Mouse (Mus musculus) CH12.LX (cell line): ENCODE results near the gene Endog. TPM values are rescaled to one million over a fixed set of nuclear protein-coding genes. Genes with fewer than 3 reads are reported as not detected.
"Not testable (repeated sequence)": the region's sequence is repeated elsewhere in the genome, so short reads cannot be mapped to it uniquely, and the experiment has no call there.

Experiments used
- DNase-seq: peaks from one replicate; pipeline ENCODE4 v3.0.0-alpha.2; 2013; ENCODE audit errors: extremely low read depth
- H3K27ac ChIP-seq: 2 replicates; pipeline ENCODE4 v1.5.1; 2012; ENCODE audit warnings: low read depth, mild to moderate bottlenecking, control low read depth, moderate library complexity; ENCODE audit not compliant: insufficient read depth
- H3K27me3 ChIP-seq: replicated peaks from 2 replicates; pipeline ENCODE3; 2012; ENCODE audit warnings: inconsistent platforms
- H3K36me3 ChIP-seq, 2 experiments: replicated peaks in 1 of 2; 2 replicates each; pipeline versions ENCODE3 to v1.6.1; 2012; ENCODE audit warnings: inconsistent platforms in 1 of 2, low read length in 1 of 2, mild to moderate bottlenecking in 1 of 2, mixed read lengths in 1 of 2, moderate library complexity in 1 of 2; ENCODE audit not compliant: control insufficient read depth in 1 of 2, insufficient read depth in 1 of 2
- H3K4me1 ChIP-seq, 2 experiments: 2 replicates each; pipeline ENCODE4 v1.6.1; 2012; ENCODE audit warnings: inconsistent platforms in 1 of 2, moderate library complexity in 1 of 2; ENCODE audit not compliant: insufficient read depth in 2 of 2, control insufficient read depth in 1 of 2
- H3K4me2 ChIP-seq: 2 replicates; pipeline ENCODE4 v1.6.1; 2012; ENCODE audit warnings: low read depth, mild to moderate bottlenecking, control low read depth; ENCODE audit not compliant: poor library complexity, insufficient read depth, severe bottlenecking
- H3K4me3 ChIP-seq, 3 experiments: fragments of 150-350 bp in 1 of 3; sonication (generic) in 1 of 3; replicated peaks in 1 of 3; 2 replicates each; pipeline versions ENCODE3 to v1.5.1; 2011 to 2012; ENCODE audit warnings: low read depth in 2 of 3, low read length in 2 of 3, mild to moderate bottlenecking in 2 of 3, moderate library complexity in 2 of 3, control low read depth in 1 of 3, improper control_type of control experiment in 1 of 3, inconsistent platforms in 1 of 3, mixed read lengths in 1 of 3; ENCODE audit not compliant: poor library complexity in 1 of 3
- H3K79me2 ChIP-seq: replicated peaks from 2 replicates; pipeline ENCODE4 v1.6.1; 2012; ENCODE audit warnings: mild to moderate bottlenecking, moderate library complexity; ENCODE audit not compliant: control insufficient read depth, poor library complexity, insufficient read depth, severe bottlenecking; ENCODE audit errors: extremely low read depth
- H3K9ac ChIP-seq: 2 replicates; pipeline ENCODE4 v1.6.1; 2012; ENCODE audit warnings: low read depth, mild to moderate bottlenecking, control low read depth, moderate library complexity; ENCODE audit not compliant: insufficient read depth
- H3K9me3 ChIP-seq: replicated peaks from 2 replicates; pipeline ENCODE3; 2012; ENCODE audit warnings: low read length, inconsistent platforms, mixed read lengths
- BHLHE40 ChIP-seq: IDR thresholded peaks from 2 replicates; pipeline ENCODE4 v1.6.1; 2011; ENCODE audit warnings: mild to moderate bottlenecking, low read depth, low read length, improper control_type of control experiment
- CHD2 ChIP-seq: IDR thresholded peaks from 2 replicates; pipeline ENCODE4 v1.6.1; 2011; ENCODE audit warnings: low read length, improper control_type of control experiment
- CTCF ChIP-seq, 2 experiments: IDR thresholded peaks in 1 of 2; conservative IDR thresholded peaks in 1 of 2; 2 replicates each; pipeline ENCODE4 v1.5.1; 2011 to 2012; ENCODE audit warnings: low read depth in 2 of 2, low read length in 2 of 2, improper control_type of control experiment in 1 of 2, inconsistent platforms in 1 of 2, mild to moderate bottlenecking in 1 of 2, moderate library complexity in 1 of 2
- E2F4 ChIP-seq: IDR thresholded peaks from 2 replicates; pipeline ENCODE4 v1.6.1; 2011; ENCODE audit warnings: low read depth, low read length, improper control_type of control experiment; ENCODE audit not compliant: insufficient replicate concordance
- EP300 ChIP-seq: IDR thresholded peaks from 2 replicates; pipeline ENCODE4 v1.6.1; 2011; ENCODE audit warnings: low read length, improper control_type of control experiment
- IRF4 ChIP-seq: IDR thresholded peaks from 2 replicates; pipeline ENCODE4 v1.6.1; 2014; ENCODE audit warnings: low read depth, mild to moderate bottlenecking, inconsistent platforms, low read length, improper control_type of control experiment
- MAFK ChIP-seq: IDR thresholded peaks from 2 replicates; pipeline ENCODE4 v1.6.1; 2011; ENCODE audit warnings: low read length, improper control_type of control experiment; ENCODE audit not compliant: insufficient replicate concordance
- PAX5 ChIP-seq: IDR thresholded peaks from 2 replicates; pipeline ENCODE4 v1.6.1; 2012; ENCODE audit warnings: low read length, inconsistent platforms, mixed read lengths
- POLR2A ChIP-seq: IDR thresholded peaks from 2 replicates; pipeline ENCODE4 v1.6.1; 2011; ENCODE audit warnings: low read depth, mild to moderate bottlenecking, improper control_type of control experiment, low read length
- POLR2AphosphoS2 ChIP-seq: IDR thresholded peaks from 2 replicates; pipeline ENCODE4 v1.6.1; 2011; ENCODE audit warnings: low read depth, low read length, improper control_type of control experiment
- RAD21 ChIP-seq: IDR thresholded peaks from 2 replicates; pipeline ENCODE4 v1.6.1; 2011; ENCODE audit warnings: low read depth, mild to moderate bottlenecking, low read length, improper control_type of control experiment, moderate library complexity
- RCOR1 ChIP-seq: conservative IDR thresholded peaks from 2 replicates; pipeline ENCODE4 v1.6.1; 2012; ENCODE audit warnings: low read depth, mild to moderate bottlenecking, inconsistent platforms, low read length, improper control_type of control experiment
- SMC3 ChIP-seq: IDR thresholded peaks from 2 replicates; pipeline ENCODE4 v1.6.1; 2011; ENCODE audit warnings: low read depth, low read length, improper control_type of control experiment
- TCF12 ChIP-seq: IDR thresholded peaks from 2 replicates; pipeline ENCODE4 v1.6.1; 2014; ENCODE audit warnings: low read depth, mild to moderate bottlenecking, inconsistent platforms, low read length, improper control_type of control experiment
- USF1 ChIP-seq: IDR thresholded peaks from 2 replicates; pipeline ENCODE4 v1.6.1; 2014; ENCODE audit warnings: low read depth, mild to moderate bottlenecking, inconsistent platforms, low read length, improper control_type of control experiment
- USF2 ChIP-seq: conservative IDR thresholded peaks from 2 replicates; pipeline ENCODE4 v1.6.1; 2011; ENCODE audit warnings: low read depth, low read length, improper control_type of control experiment
- ZC3H11A ChIP-seq: IDR thresholded peaks from 2 replicates; pipeline ENCODE4 v1.6.1; 2012; ENCODE audit warnings: low read depth, mild to moderate bottlenecking, inconsistent platforms, low read length, improper control_type of control experiment
- ZKSCAN1 ChIP-seq: IDR thresholded peaks from 2 replicates; pipeline ENCODE4 v1.6.1; 2012; ENCODE audit warnings: low read depth, inconsistent platforms, low read length, improper control_type of control experiment, borderline replicate concordance
- ZNF384 ChIP-seq: IDR thresholded peaks from 2 replicates; pipeline ENCODE4 v1.6.1; 2012; ENCODE audit warnings: low read depth, low read length, improper control_type of control experiment, inconsistent platforms
- dilution Hi-C: fragments of 300-500 bp; cut with MboI; formaldehyde crosslinking; loops from 2 replicates; pipeline ENCODE4 v1.14.3; 2020; ENCODE audit warnings: low sequenced_read_pairs; ENCODE audit not compliant: extremely low pct_unique_long_range_greater_than_20kb, extremely low pct_ligation_motif_present
- in situ Hi-C: fragments of 300-500 bp; cut with MboI; formaldehyde crosslinking; loops from 3 replicates; pipeline ENCODE4 v1.14.3; 2019; ENCODE audit warnings: low sequenced_read_pairs, low pct_ligation_motif_present, low pct_unique_long_range_greater_than_20kb, mixed read lengths
- polyA plus RNA-seq: library from polyadenylated mRNA; unstranded; fragments of >175 nt; gene quantifications from 2 replicates; pipeline ENCODE4 v1.2.1, GENCODE M21; 2012; ENCODE audit warnings: low read depth; ENCODE audit not compliant: insufficient read length
- total RNA-seq, 2 experiments: library from RNA; depleted of rRNA; stranded (reverse); fragments of 300-350 nt in 1 of 2; fragments of >200 nt in 1 of 2; gene quantifications; 2 replicates each; pipeline ENCODE4 v1.2.3; 2012 to 2014

The Endog gene
- total and polyA plus RNA-seq, 3 experiments, result 9.2 TPM; not detected in 2

DNA sequence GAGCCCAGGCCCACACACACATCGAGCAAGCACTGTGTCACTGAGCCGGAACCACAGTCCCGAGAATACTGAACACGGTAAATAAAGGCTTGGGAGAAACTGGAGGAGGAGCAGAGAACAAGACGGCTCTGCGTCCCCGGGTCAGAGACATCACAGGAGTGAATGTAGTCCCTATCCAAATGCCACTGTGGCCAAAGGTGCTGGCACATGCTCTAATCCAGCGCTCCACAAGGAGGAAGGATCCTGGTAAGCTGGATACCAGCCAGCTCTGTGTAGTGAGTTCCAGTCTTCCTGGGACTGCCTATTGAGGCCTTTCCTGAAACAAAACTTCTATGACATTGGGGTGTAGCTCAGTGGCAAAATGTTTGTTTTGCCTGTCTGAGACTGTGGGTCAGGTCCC, 18.7 kb upstream of the Endog start:
- peaks cover 29 to 50% of the 10 kb centered on the region in 2 experiments for H3K36me3 ChIP-seq
- no peak overlapping the region for H3K4me2 ChIP-seq
- no peaks in the 10 kb centered on the region for H3K9me3 ChIP-seq
- H3K27ac ChIP-seq, result no peak overlapping the region
- no peak overlapping the region for H3K9ac ChIP-seq
- no peaks in the 10 kb centered on the region for H3K27me3 ChIP-seq
- no peaks in the 10 kb centered on the region for H3K4me1 ChIP-seq
- H3K79me2 ChIP-seq, result no peaks in the 10 kb centered on the region
- TF ChIP-seq ZKSCAN1 (no peak), POLR2AphosphoS2 (no peak), POLR2A (no peak), EP300 (no peak), ZNF384 (no peak), USF1 (no peak), CTCF (conservative IDR thresholded peaks at IDR 0.05 in 1 of 2, IDR thresholded peaks at IDR 0.05 in 1 of 2; ENCODE audit: low read depth in 2 of 2, low read length in 2 of 2) (no peak), CHD2 (no peak), TCF12 (no peak), RCOR1 (no peak), BHLHE40 (no peak), USF2 (no peak), MAFK (no peak)
- TF ChIP-seq, all 38 proteins: peak for 0
- in situ Hi-C loops, result no loop called here
- DNase-seq, result no peak
- H3K4me3 ChIP-seq, result no peak overlapping the region
- dilution Hi-C loops, result no loop called here

DNA sequence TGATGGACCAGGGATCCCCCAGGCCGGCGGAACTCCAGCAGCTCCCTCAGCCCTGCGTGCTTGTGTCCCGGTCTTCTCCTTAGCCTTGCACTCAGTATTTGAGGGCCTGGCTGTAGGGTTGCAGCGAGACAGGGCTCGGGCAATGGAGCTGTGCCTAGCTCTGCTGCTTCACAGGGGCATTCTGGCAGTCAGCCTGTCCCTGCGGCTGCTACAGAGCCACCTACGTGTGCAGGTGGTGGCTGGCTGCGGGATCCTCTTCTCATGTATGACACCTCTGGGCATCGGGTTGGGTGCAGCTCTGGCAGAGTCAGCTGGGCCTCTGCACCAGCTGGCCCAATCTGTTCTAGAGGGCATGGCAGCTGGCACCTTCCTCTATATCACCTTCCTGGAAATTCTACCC, 11.4 kb upstream of the Endog start:
- H3K4me2 ChIP-seq, H3K9me3 ChIP-seq, H3K4me1 ChIP-seq, H3K36me3 ChIP-seq, H3K27me3 ChIP-seq, H3K27ac ChIP-seq, H3K79me2 ChIP-seq, dilution Hi-C loops, DNase-seq, H3K4me3 ChIP-seq, H3K9ac ChIP-seq: not testable (repeated sequence)
- in situ Hi-C loops, result loop anchor here (10.0 kb wide), 1 partner anchor 115 kb away; the partner anchor contains the start of gene Wdr34

GRCm38 (mm10) chr2:30161809-30162208, 9.5 kb upstream of the Endog start:
- no peak overlapping the region for H3K4me3 ChIP-seq
- dilution Hi-C loops (no loop called here), in situ Hi-C loops (loop anchor here (10.0 kb wide), 1 partner anchor 117 kb away; the partner anchor contains the start of gene Wdr34)
- DNase-seq, result peak; percentile 59
- no peak for TF ChIP-seq RCOR1
- peak; percentile 88 for TF ChIP-seq RAD21
- TF ChIP-seq IRF4, result no peak
- no peak for TF ChIP-seq EP300
- TF ChIP-seq CTCF (conservative IDR thresholded peaks at IDR 0.05 in 1 of 2, IDR thresholded peaks at IDR 0.05 in 1 of 2; ENCODE audit: low read depth in 2 of 2, low read length in 2 of 2), result peak; percentile 41 to 94
- TF ChIP-seq PAX5, result no peak
- TF ChIP-seq BHLHE40, result no peak
- TF ChIP-seq SMC3, result peak; percentile 91
- no peak for TF ChIP-seq ZNF384
- no peak for TF ChIP-seq E2F4
- peak; percentile 74 for TF ChIP-seq ZC3H11A
- TF ChIP-seq USF1, result no peak
- no peak for TF ChIP-seq POLR2AphosphoS2
- no peaks in the 10 kb centered on the region for H3K79me2 ChIP-seq
- H3K4me1 ChIP-seq, result no peaks in the 10 kb centered on the region
- H3K4me2 ChIP-seq, result no peak overlapping the region
- no peaks in the 10 kb centered on the region for H3K27me3 ChIP-seq
- no peaks in the 10 kb centered on the region for H3K36me3 ChIP-seq
- no peak overlapping the region for H3K27ac ChIP-seq
- no peak overlapping the region for H3K9ac ChIP-seq
- H3K9me3 ChIP-seq, result peaks cover 10% of the 10 kb centered on the region
